Mouse (Mus musculus) E14TG2a.4 (cell line): ENCODE results near the gene Cobl.

Experiments
- CTCF ChIP-seq: conservative IDR thresholded peaks from 2 replicates; pipeline ENCODE4 v1.5.1; 2014; ENCODE audit warnings: low read length
- NANOG ChIP-seq: IDR thresholded peaks from 2 replicates; pipeline ENCODE4 v1.6.1; 2014; ENCODE audit warnings: borderline replicate concordance, low read length, mixed read lengths
- POU5F1 ChIP-seq: IDR thresholded peaks from 2 replicates; pipeline ENCODE4 v1.6.1; 2014; ENCODE audit warnings: low read length, borderline replicate concordance

DNA sequence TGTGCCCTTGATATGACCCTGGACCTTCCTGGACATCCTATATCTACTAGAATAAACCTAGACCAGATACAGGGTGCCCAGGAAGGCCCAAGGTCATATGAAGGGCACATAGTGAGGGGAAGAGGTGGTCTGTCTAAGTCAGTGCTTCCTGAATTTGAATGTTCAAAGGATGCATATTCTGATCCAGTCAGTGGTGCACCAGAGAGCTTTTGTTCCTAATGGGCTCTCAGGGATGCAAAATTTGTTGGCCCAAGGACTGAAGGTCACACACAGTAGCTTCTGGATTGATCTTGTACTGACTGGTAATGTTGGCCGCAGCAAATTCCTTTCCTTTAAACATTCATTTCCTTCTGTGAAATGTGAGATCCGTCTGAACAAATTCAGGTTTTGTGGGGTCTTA is 2.5 kb upstream of the Cobl start:
- TF ChIP-seq CTCF (no peak), POU5F1 (peak; percentile 65; the same call in 1 of the 2 replicates), NANOG (peak; percentile 87)
